Mouse (Mus musculus): ENCODE data around the gene Timp4. TPM values are rescaled to one million over a fixed set of nuclear protein-coding genes. Genes with fewer than 3 reads are reported as not detected.
A peak's percentile ranks its signal among the peaks of the same experiment; 100 is the strongest.

The Timp4 gene
- total and polyA plus RNA-seq, 2 experiments = not detected

- H3K27ac ChIP-seq (replicated peaks; ENCODE audit: insufficient read depth, low read depth, low read length) = no peak overlapping the region
- H3K27me3 ChIP-seq (ENCODE audit: control insufficient read depth, insufficient read depth, low read length) = no peaks in the 10 kb centered on the region
- DNase-seq (ENCODE audit: extremely low read depth, low read depth, low spot score) = no peak
- H3K4me3 ChIP-seq (ENCODE audit: insufficient read depth, low read depth, low read length) = no peak overlapping the region
- no peak overlapping the region for H3K9ac ChIP-seq (ENCODE audit: low read depth, low read length)
- no peaks in the 10 kb centered on the region for H3K79me2 ChIP-seq (ENCODE audit: control insufficient read depth, insufficient read depth, low read length)
- 83% methylated on average over 9 of the region's 9 CpGs for WGBS
- H3K36me3 ChIP-seq (ENCODE audit: control insufficient read depth, insufficient read depth, low read length) = no peaks in the 10 kb centered on the region
- TF ChIP-seq CTCF (IDR thresholded peaks at IDR 0.05; ENCODE audit: low read depth, low read length) (no peak), POLR2A (IDR thresholded peaks at IDR 0.05; ENCODE audit: extremely low read depth, insufficient read depth, low read length) (no peak)
- no peaks in the 10 kb centered on the region for H3K4me1 ChIP-seq (ENCODE audit: control insufficient read depth, insufficient read depth, low read length)
Observed at GRCm38 (mm10) chr6:115274705-115275104, 22.7 kb upstream of the Timp4 start.

- H3K36me3 ChIP-seq (ENCODE audit: control insufficient read depth, insufficient read depth, low read length) = no peaks in the 10 kb centered on the region
- no peak overlapping the region for H3K27ac ChIP-seq (replicated peaks; ENCODE audit: insufficient read depth, low read depth, low read length)
- H3K9ac ChIP-seq (ENCODE audit: low read depth, low read length) = no peak overlapping the region
- TF ChIP-seq POLR2A (IDR thresholded peaks at IDR 0.05; ENCODE audit: extremely low read depth, insufficient read depth, low read length) (no peak), CTCF (IDR thresholded peaks at IDR 0.05; ENCODE audit: low read depth, low read length) (no peak)
- no peaks in the 10 kb centered on the region for H3K27me3 ChIP-seq (ENCODE audit: control insufficient read depth, insufficient read depth, low read length)
- DNase-seq (ENCODE audit: extremely low read depth, low read depth, low spot score) = no peak
- no peaks in the 10 kb centered on the region for H3K4me1 ChIP-seq (ENCODE audit: control insufficient read depth, insufficient read depth, low read length)
- WGBS = 91% methylated on average over 10 of the region's 10 CpGs
- no peak overlapping the region for H3K4me3 ChIP-seq (ENCODE audit: insufficient read depth, low read depth, low read length)
- H3K79me2 ChIP-seq (ENCODE audit: control insufficient read depth, insufficient read depth, low read length) = no peaks in the 10 kb centered on the region
Observed at GRCm38 (mm10) chr6:115273346-115273745, 21.3 kb upstream of the Timp4 start.

GRCm38 (mm10) chr6:115271866-115272271 lies 19.9 kb upstream of the Timp4 start:
- DNase-seq (ENCODE audit: extremely low read depth, low read depth, low spot score) = peak; percentile 6

GRCm38 (mm10) chr6:115271326-115271725 lies 19.3 kb upstream of the Timp4 start:
- TF ChIP-seq POLR2A (IDR thresholded peaks at IDR 0.05; ENCODE audit: extremely low read depth, insufficient read depth, low read length) = no peak
- Histone ChIP-seq H3K36me3 (ENCODE audit: control insufficient read depth, insufficient read depth, low read length) (no peaks in the 10 kb centered on the region), H3K4me1 (ENCODE audit: control insufficient read depth, insufficient read depth, low read length) (no peaks in the 10 kb centered on the region), H3K27me3 (ENCODE audit: control insufficient read depth, insufficient read depth, low read length) (no peaks in the 10 kb centered on the region), H3K79me2 (ENCODE audit: control insufficient read depth, insufficient read depth, low read length) (no peaks in the 10 kb centered on the region), H3K27ac (replicated peaks; ENCODE audit: insufficient read depth, low read depth, low read length) (no peak overlapping the region), H3K4me3 (ENCODE audit: insufficient read depth, low read depth, low read length) (no peak overlapping the region), H3K9ac (ENCODE audit: low read depth, low read length) (no peak overlapping the region)
- no peak for DNase-seq (ENCODE audit: extremely low read depth, low read depth, low spot score)
- 66% methylated on average over 3 of the region's 3 CpGs for WGBS

More at GRCm38 (mm10) chr6:115271866-115272271, 19.9 kb upstream of the Timp4 start:
- Histone ChIP-seq H3K36me3 (ENCODE audit: control insufficient read depth, insufficient read depth, low read length) (no peaks in the 10 kb centered on the region), H3K9ac (ENCODE audit: low read depth, low read length) (no peak overlapping the region), H3K79me2 (ENCODE audit: control insufficient read depth, insufficient read depth, low read length) (no peaks in the 10 kb centered on the region), H3K27me3 (ENCODE audit: control insufficient read depth, insufficient read depth, low read length) (no peaks in the 10 kb centered on the region), H3K27ac (replicated peaks; ENCODE audit: insufficient read depth, low read depth, low read length) (no peak overlapping the region), H3K4me1 (ENCODE audit: control insufficient read depth, insufficient read depth, low read length) (no peaks in the 10 kb centered on the region), H3K4me3 (ENCODE audit: insufficient read depth, low read depth, low read length) (no peak overlapping the region)
- TF ChIP-seq POLR2A (IDR thresholded peaks at IDR 0.05; ENCODE audit: extremely low read depth, insufficient read depth, low read length) = no peak
- TF ChIP-seq CTCF (IDR thresholded peaks at IDR 0.05; ENCODE audit: low read depth, low read length) = no peak
- 21% methylated on average over 4 of the region's 4 CpGs for WGBS

- H3K79me2 ChIP-seq (ENCODE audit: control insufficient read depth, insufficient read depth, low read length) = no peaks in the 10 kb centered on the region
- H3K9ac ChIP-seq (ENCODE audit: low read depth, low read length) = no peak overlapping the region
- H3K4me1 ChIP-seq (ENCODE audit: control insufficient read depth, insufficient read depth, low read length) = no peaks in the 10 kb centered on the region
- no peak for DNase-seq (ENCODE audit: extremely low read depth, low read depth, low spot score)
- H3K27me3 ChIP-seq (ENCODE audit: control insufficient read depth, insufficient read depth, low read length) = no peaks in the 10 kb centered on the region
- WGBS = 79% methylated on average over 2 of the region's 2 CpGs
- TF ChIP-seq CTCF (IDR thresholded peaks at IDR 0.05; ENCODE audit: low read depth, low read length) = no peak
- no peak for TF ChIP-seq POLR2A (IDR thresholded peaks at IDR 0.05; ENCODE audit: extremely low read depth, insufficient read depth, low read length)
- H3K4me3 ChIP-seq (ENCODE audit: insufficient read depth, low read depth, low read length) = no peak overlapping the region
- H3K27ac ChIP-seq (replicated peaks; ENCODE audit: insufficient read depth, low read depth, low read length) = no peak overlapping the region
- no peaks in the 10 kb centered on the region for H3K36me3 ChIP-seq (ENCODE audit: control insufficient read depth, insufficient read depth, low read length)
Observed at GRCm38 (mm10) chr6:115270085-115270484, 18.1 kb upstream of the Timp4 start.

DNA sequence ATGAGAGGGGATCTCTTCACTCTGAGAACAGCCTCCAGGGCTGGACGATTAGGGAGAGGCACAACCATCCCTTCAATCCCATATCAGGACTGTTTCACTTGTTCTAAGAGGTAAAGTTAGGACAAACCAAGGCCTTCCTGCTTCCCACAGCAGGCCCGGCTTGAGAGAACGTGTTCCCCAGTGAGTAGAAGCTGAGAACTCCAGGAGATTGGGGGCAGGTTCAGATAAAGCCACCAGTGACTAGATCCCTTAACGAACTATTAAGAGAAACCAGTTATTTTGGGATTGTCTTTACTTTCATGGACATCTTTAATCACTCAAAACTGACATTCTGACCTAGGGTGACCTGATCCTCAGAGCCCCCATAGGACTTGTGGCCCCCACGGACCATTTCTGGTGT lies 17.6 kb upstream of the Timp4 start:
- H3K27me3 ChIP-seq (ENCODE audit: control insufficient read depth, insufficient read depth, low read length) = no peaks in the 10 kb centered on the region
- H3K79me2 ChIP-seq (ENCODE audit: control insufficient read depth, insufficient read depth, low read length) = no peaks in the 10 kb centered on the region
- no peak overlapping the region for H3K4me3 ChIP-seq (ENCODE audit: insufficient read depth, low read depth, low read length)
- no peak overlapping the region for H3K27ac ChIP-seq (replicated peaks; ENCODE audit: insufficient read depth, low read depth, low read length)
- no peak for TF ChIP-seq POLR2A (IDR thresholded peaks at IDR 0.05; ENCODE audit: extremely low read depth, insufficient read depth, low read length)
- no peak for DNase-seq (ENCODE audit: extremely low read depth, low read depth, low spot score)
- H3K4me1 ChIP-seq (ENCODE audit: control insufficient read depth, insufficient read depth, low read length) = no peaks in the 10 kb centered on the region
- WGBS = 76% methylated on average over 5 of the region's 5 CpGs
- no peaks in the 10 kb centered on the region for H3K36me3 ChIP-seq (ENCODE audit: control insufficient read depth, insufficient read depth, low read length)
- no peak overlapping the region for H3K9ac ChIP-seq (ENCODE audit: low read depth, low read length)

Data from liver, adult 2 months (tissue).